Mouse (Mus musculus) stomach, postnatal 0 days (tissue): ENCODE measurements around the gene Avpr1a. TPM values are rescaled to one million over a fixed set of nuclear protein-coding genes. Genes with fewer than 3 reads are reported as not detected.

Experiments
- ATAC-seq: fragments of 200-750 bp; cut with Nextera tagmentation; 2 replicates; pipeline ENCODE4 v1.8.0; 2017; ENCODE audit not compliant: low FRiP score, low TSS enrichment
- DNase-seq: peaks from one replicate; pipeline ENCODE4 v3.0.0-alpha.2; 2016; ENCODE audit warnings: low spot score
- H3K27ac ChIP-seq: fragments of 300-500 bp; sonication (generic); replicated peaks from 2 replicates; pipeline ENCODE4 v1.5.1; 2014; ENCODE audit warnings: mild to moderate bottlenecking, control low read depth
- H3K27me3 ChIP-seq: fragments of 300-500 bp; sonication (generic); 2 replicates; pipeline ENCODE4 v1.6.1; 2014; ENCODE audit warnings: low read length; ENCODE audit not compliant: control insufficient read depth, insufficient read depth
- H3K36me3 ChIP-seq: fragments of 300-500 bp; sonication (generic); 2 replicates; pipeline ENCODE4 v1.6.1; 2014; ENCODE audit warnings: low read length, mixed read lengths; ENCODE audit not compliant: control insufficient read depth, insufficient read depth
- H3K4me1 ChIP-seq: fragments of 300-500 bp; sonication (generic); replicated peaks from 2 replicates; pipeline ENCODE4 v1.6.1; 2014; ENCODE audit warnings: antibody characterized with exemption; ENCODE audit not compliant: control insufficient read depth, insufficient read depth
- H3K4me2 ChIP-seq: fragments of 300-500 bp; sonication (generic); replicated peaks from 2 replicates; pipeline ENCODE4 v1.6.1; 2014; ENCODE audit warnings: low read depth, mild to moderate bottlenecking, control low read depth, moderate library complexity
- H3K4me3 ChIP-seq: fragments of 300-500 bp; sonication (generic); 2 replicates; pipeline ENCODE4 v1.5.1; 2014; ENCODE audit warnings: low read depth, low read length, control low read depth
- H3K9ac ChIP-seq: fragments of 300-500 bp; sonication (generic); 2 replicates; pipeline ENCODE4 v1.6.1; 2014; ENCODE audit warnings: mild to moderate bottlenecking, low read length, control low read depth, mixed read lengths
- H3K9me3 ChIP-seq: fragments of 300-500 bp; sonication (generic); 2 replicates; pipeline ENCODE4 v1.6.1; 2016; ENCODE audit warnings: low read length; ENCODE audit not compliant: control insufficient read depth
- CTCF ChIP-seq: IDR thresholded peaks from 2 replicates; pipeline ENCODE4 v1.5.1; 2016; ENCODE audit warnings: antibody characterized with exemption, low read depth, mild to moderate bottlenecking, moderate library complexity
- EP300 ChIP-seq: optimal IDR thresholded peaks from 2 replicates; pipeline ENCODE3; 2016; ENCODE audit warnings: antibody characterized with exemption
- WGBS: fragments of 180-500 bp; shearing (Covaris S2); extraction: QIAGEN DNeasy Blood & Tissue Kit; methylation state at CpG from one replicate; pipeline ENCODE4 v1.1.7; 2014; 5-methylcytosine and 5-hydroxymethylcytosine counted together
- polyA plus RNA-seq: library from polyadenylated mRNA; unstranded; fragments of >200 nt; fragmentation: Nextera tagmentation; extraction: Ambion mirVana; gene quantifications from 2 replicates; pipeline ENCODE4 v1.2.1, GENCODE M21; 2015

Avpr1a gene
- 7.3 and 7.7 TPM in 2 replicates for polyA plus RNA-seq

DNA sequence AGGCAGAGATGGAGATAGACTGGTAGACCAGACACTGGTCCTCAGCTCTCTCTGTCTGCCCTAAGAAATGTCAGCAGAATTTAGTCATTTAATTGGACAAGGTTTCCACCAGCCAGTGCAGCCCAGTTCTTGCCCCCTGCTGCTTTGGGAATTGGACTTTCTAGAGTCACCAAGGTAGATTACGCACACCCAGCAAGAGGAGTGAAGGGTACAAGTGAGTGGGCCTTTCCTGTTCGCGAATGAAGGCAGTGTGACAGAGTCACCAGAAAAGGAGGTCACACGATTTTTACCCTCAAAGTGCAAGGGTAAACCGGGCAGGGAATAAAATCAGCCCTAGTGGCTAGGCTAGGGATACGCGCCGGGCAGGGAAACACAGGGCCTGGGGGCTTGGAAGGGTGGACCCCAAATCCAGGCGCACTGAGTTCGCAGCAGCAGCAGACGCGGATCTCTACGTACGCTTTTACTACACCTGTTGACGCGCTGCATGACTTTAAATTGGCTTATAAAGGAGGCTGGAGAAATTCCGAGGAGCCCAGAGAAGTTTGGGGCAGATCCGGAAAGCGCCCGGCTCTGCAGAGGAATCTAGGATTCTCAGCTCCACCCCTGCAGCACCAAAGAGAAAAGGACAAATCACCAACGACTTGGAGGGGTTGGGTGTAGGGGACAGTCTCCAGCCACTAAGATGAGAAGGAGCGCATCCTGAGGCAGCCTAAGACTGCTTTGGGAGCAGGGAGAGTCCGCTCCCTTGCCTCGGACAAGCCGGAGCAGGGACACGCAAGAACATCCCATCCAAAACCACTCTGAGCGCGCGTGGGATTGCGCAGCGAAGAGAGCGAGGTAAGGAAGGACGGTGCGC lies at the start of gene Avpr1a:
Avpr1a (plus strand) TSS at position 639 of the 856 bp plus-strand sequence.
- H3K27ac ChIP-seq: peak within 1 kb of the TSS; percentile 53
- H3K4me1 ChIP-seq: no peaks in the 10 kb centered on the region
- H3K36me3 ChIP-seq: no peaks in the 10 kb centered on the region
- H3K9me3 ChIP-seq: no peaks in the 10 kb centered on the region
- 4% methylated on average over 34 of the region's 34 CpGs for WGBS
- TF ChIP-seq EP300 (no peak), CTCF (peak; percentile 34)
- H3K4me3 ChIP-seq: peak within 1 kb of the TSS; percentile 51
- H3K9ac ChIP-seq: peak within 1 kb of the TSS; percentile 67
- DNase-seq (peak; percentile 14), ATAC-seq (peak; percentile 40; the same call in 1 of the 2 replicates)
- H3K4me2 ChIP-seq: peak within 1 kb of the TSS; percentile 67
- H3K27me3 ChIP-seq: no peaks in the 10 kb centered on the region

DNA sequence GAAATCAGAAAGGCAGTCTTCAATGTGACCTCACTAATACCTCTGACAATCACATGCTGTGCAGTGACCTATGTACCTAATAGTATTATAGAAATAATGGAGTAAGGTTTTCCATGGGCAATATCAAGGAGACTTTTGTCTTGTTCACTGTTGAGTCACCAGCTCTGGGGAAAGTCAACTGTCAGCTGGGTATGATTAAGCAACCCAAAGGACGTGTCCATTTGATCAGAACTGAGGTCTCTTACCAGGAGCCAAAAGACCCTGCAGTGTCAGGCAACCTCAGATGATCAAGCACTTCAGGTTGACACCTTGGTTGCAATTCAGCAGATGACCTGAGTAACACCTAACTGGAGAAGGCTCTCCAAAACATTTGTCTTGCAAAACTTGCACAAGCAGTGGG lies 46.0 kb upstream of the Avpr1a start:
- DNase-seq: no peak
- Histone ChIP-seq H3K27me3 (no peaks in the 10 kb centered on the region), H3K9me3 (no peaks in the 10 kb centered on the region), H3K4me1 (no peaks in the 10 kb centered on the region), H3K36me3 (no peaks in the 10 kb centered on the region), H3K4me2 (no peak overlapping the region), H3K9ac (no peak overlapping the region), H3K27ac (no peak overlapping the region), H3K4me3 (no peak overlapping the region)
- no peak for ATAC-seq
- TF ChIP-seq EP300 (no peak), CTCF (no peak)
- WGBS: 63% methylated on average over 1 of the region's 1 CpGs

DNA sequence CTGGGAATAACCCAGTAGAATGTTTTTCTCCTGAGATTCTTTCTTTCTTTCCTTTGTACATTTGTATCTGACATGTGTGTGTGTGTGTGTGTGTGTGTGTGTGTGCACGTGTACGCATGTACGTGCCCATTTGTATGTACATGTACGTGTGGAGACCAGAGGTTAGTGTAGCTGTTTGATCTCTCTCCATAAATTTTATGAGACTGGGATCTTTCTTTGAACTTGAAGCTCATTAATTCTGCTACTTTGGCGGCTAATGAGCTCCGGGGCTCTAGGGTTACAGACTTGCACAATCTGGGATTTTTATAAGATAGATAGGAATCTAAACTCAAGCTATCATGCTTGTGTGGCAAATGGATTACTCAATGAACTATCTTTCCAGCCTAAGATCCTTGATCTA lies 42.0 kb upstream of the Avpr1a start:
- no peaks in the 10 kb centered on the region for H3K4me1 ChIP-seq
- H3K4me3 ChIP-seq: no peak overlapping the region
- no peak overlapping the region for H3K9ac ChIP-seq
- H3K27me3 ChIP-seq: no peaks in the 10 kb centered on the region
- TF ChIP-seq CTCF: no peak
- no peak for TF ChIP-seq EP300
- DNase-seq: no peak
- H3K36me3 ChIP-seq: no peaks in the 10 kb centered on the region
- no peaks in the 10 kb centered on the region for H3K9me3 ChIP-seq
- no peak for ATAC-seq
- 80% methylated on average over 6 of the region's 6 CpGs for WGBS
- no peak overlapping the region for H3K4me2 ChIP-seq
- H3K27ac ChIP-seq: no peak overlapping the region

DNA sequence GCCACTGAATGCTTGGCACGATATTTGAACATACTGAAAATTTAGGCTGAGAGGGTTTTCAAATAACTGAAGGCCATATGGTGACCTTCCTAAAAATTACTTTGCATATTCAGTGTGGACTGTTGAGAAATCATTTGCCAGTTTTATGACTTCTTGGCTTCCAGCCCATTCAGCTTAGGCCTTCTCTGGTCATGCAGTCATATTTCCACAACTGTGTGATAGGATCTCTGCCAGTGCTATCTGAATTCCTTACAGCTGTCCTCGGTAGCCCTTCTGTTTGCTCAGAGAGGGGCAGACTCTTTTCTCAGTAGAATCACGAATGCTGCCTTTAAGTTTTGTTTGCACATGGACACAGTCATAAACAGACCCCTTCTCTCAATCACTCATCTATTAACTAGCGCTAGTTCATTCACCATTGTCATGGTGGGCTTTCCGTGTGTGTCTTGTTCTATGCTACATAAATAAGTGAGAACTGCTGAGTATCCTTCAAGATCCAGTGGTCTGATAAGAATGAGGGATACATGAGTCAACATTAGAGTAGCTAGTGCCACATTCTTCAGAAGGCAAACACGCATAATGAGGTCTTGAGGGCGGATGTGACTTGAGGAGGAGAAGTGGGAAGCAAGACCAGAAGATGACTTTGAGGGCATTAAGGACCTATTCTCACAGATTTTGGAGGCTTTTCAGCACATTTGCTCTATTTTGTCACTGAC lies 39.4 kb upstream of the Avpr1a start:
- H3K36me3 ChIP-seq: no peaks in the 10 kb centered on the region
- TF ChIP-seq EP300 (no peak), CTCF (no peak)
- H3K4me1 ChIP-seq: no peaks in the 10 kb centered on the region
- H3K27me3 ChIP-seq: no peaks in the 10 kb centered on the region
- ATAC-seq: no peak
- DNase-seq: no peak
- 55% methylated on average over 7 of the region's 7 CpGs for WGBS
- no peaks in the 10 kb centered on the region for H3K9me3 ChIP-seq
- no peak overlapping the region for H3K4me2 ChIP-seq
- no peak overlapping the region for H3K9ac ChIP-seq
- no peak overlapping the region for H3K27ac ChIP-seq
- no peak overlapping the region for H3K4me3 ChIP-seq

DNA sequence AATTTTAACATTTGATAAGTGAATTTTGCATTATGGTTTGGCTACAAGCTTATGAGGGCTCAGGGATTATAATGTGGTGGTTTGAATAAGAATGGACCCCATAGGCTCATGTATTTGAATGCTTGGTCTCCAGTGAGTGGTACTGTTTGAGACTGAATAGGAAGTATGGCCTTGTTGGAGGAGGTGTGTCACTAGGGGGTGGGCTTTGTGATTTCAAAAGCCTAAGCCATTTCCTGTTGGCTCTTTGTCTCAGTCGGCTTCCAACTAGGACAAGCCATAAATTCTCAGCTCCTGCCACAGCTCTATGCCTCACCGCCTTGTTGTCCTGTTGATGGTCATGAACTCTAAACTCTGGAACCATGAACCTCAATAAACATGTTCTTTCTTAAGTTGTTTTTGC lies 37.5 kb upstream of the Avpr1a start:
- ATAC-seq: no peak
- no peak overlapping the region for H3K9ac ChIP-seq
- no peak overlapping the region for H3K27ac ChIP-seq
- H3K27me3 ChIP-seq: no peaks in the 10 kb centered on the region
- no peaks in the 10 kb centered on the region for H3K36me3 ChIP-seq
- H3K4me2 ChIP-seq: no peak overlapping the region
- TF ChIP-seq CTCF (no peak), EP300 (no peak)
- no peaks in the 10 kb centered on the region for H3K9me3 ChIP-seq
- no peaks in the 10 kb centered on the region for H3K4me1 ChIP-seq
- no peak for DNase-seq
- no peak overlapping the region for H3K4me3 ChIP-seq
- WGBS: 44% methylated on average over 2 of the region's 2 CpGs

DNA sequence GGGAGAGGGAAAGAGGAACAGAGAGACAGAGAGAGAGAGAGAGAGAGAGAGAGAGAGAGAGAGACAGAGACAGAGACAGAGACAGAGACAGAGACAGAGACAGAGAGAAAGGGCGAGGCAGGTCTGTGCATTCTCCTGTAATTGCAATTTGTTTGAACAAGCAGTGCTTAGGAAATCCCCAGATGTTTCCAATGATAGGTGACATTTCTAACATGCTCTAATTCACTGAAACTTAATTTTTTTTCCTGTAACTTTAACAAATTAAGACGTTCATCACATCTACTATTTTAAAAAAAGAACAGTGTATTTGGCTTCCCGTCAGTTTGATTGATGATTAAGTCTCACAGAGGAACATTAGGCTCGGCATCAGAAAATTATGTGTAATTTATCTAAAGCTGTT lies 15.6 kb upstream of the Avpr1a start:
- H3K36me3 ChIP-seq: no peaks in the 10 kb centered on the region
- 23% methylated on average over 4 of the region's 4 CpGs for WGBS
- no peaks in the 10 kb centered on the region for H3K4me1 ChIP-seq
- no peak for DNase-seq
- H3K9me3 ChIP-seq: no peaks in the 10 kb centered on the region
- ATAC-seq: no peak
- TF ChIP-seq EP300 (no peak), CTCF (no peak)
- no peak overlapping the region for H3K4me2 ChIP-seq
- no peak overlapping the region for H3K4me3 ChIP-seq
- no peak overlapping the region for H3K9ac ChIP-seq
- H3K27me3 ChIP-seq: no peaks in the 10 kb centered on the region
- no peak overlapping the region for H3K27ac ChIP-seq
